Mouse (Mus musculus): ENCODE measurements around the gene Rsph3a.
"Not testable (repeated sequence)": the region's sequence is repeated elsewhere in the genome, so short reads cannot be mapped to it uniquely, and the experiment has no call there.

- TF ChIP-seq POLR2A (IDR thresholded peaks at IDR 0.05; ENCODE audit: borderline replicate concordance, control insufficient read depth, low read depth, low read length); CTCF (IDR thresholded peaks at IDR 0.05; ENCODE audit: control insufficient read depth, insufficient read depth, low read length): not testable (repeated sequence)
These were observed 17.9 kb downstream of the Rsph3a start for GRCm38 (mm10) chr17:7963333-7963732.
